Mouse (Mus musculus): ENCODE data around the gene Stag1. TPM values are rescaled to one million over a fixed set of nuclear protein-coding genes. Genes with fewer than 3 reads are reported as not detected.
"Not testable (repeated sequence)": the region's sequence is repeated elsewhere in the genome, so short reads cannot be mapped to it uniquely, and the experiment has no call there.

Gene Stag1
- total RNA-seq, 1 experiment from 2014 or later = 115 TPM

GRCm38 (mm10) chr9:100736646-100737031 lies 139.0 kb downstream of the Stag1 start:
- ATAC-seq (replicated peaks in 1 of 2; ENCODE audit: insufficient read depth in 1 of 2, low FRiP score in 2 of 2, low TSS enrichment in 1 of 2, low read depth in 1 of 2, poor library complexity in 2 of 2, severe bottlenecking in 2 of 2) = no peak

GRCm38 (mm10) chr9:100777238-100777637 lies 179.6 kb downstream of the Stag1 start:
- ATAC-seq (replicated peaks in 1 of 2; ENCODE audit: insufficient read depth in 1 of 2, low FRiP score in 2 of 2, low TSS enrichment in 1 of 2, low read depth in 1 of 2, poor library complexity in 2 of 2, severe bottlenecking in 2 of 2) = not testable (repeated sequence)

GRCm38 (mm10) chr9:100865984-100866383 lies 268.4 kb downstream of the Stag1 start:
- peak; percentile 56 to 58; a peak in 3 of 4 replicates for ATAC-seq (replicated peaks in 1 of 2; ENCODE audit: insufficient read depth in 1 of 2, low FRiP score in 2 of 2, low TSS enrichment in 1 of 2, low read depth in 1 of 2, poor library complexity in 2 of 2, severe bottlenecking in 2 of 2)

- ATAC-seq (replicated peaks in 1 of 2; ENCODE audit: insufficient read depth in 1 of 2, low FRiP score in 2 of 2, low TSS enrichment in 1 of 2, low read depth in 1 of 2, poor library complexity in 2 of 2, severe bottlenecking in 2 of 2) = no peak
These were observed 272.0 kb downstream of the Stag1 start for GRCm38 (mm10) chr9:100869635-100870034.

GRCm38 (mm10) chr9:100896111-100896510 lies 298.5 kb downstream of the Stag1 start:
- no peak for ATAC-seq (replicated peaks in 1 of 2; ENCODE audit: insufficient read depth in 1 of 2, low FRiP score in 2 of 2, low TSS enrichment in 1 of 2, low read depth in 1 of 2, poor library complexity in 2 of 2, severe bottlenecking in 2 of 2)

GRCm38 (mm10) chr9:100898042-100898441 lies 300.4 kb downstream of the Stag1 start:
- no peak for ATAC-seq (replicated peaks in 1 of 2; ENCODE audit: insufficient read depth in 1 of 2, low FRiP score in 2 of 2, low TSS enrichment in 1 of 2, low read depth in 1 of 2, poor library complexity in 2 of 2, severe bottlenecking in 2 of 2)

GRCm38 (mm10) chr9:100910352-100910751 lies 312.8 kb downstream of the Stag1 start:
- no peak for ATAC-seq (replicated peaks in 1 of 2; ENCODE audit: insufficient read depth in 1 of 2, low FRiP score in 2 of 2, low TSS enrichment in 1 of 2, low read depth in 1 of 2, poor library complexity in 2 of 2, severe bottlenecking in 2 of 2)

- ATAC-seq (replicated peaks in 1 of 2; ENCODE audit: insufficient read depth in 1 of 2, low FRiP score in 2 of 2, low TSS enrichment in 1 of 2, low read depth in 1 of 2, poor library complexity in 2 of 2, severe bottlenecking in 2 of 2) = no peak; a peak in 1 of 4 replicates
These were observed 319.5 kb downstream of the Stag1 start for GRCm38 (mm10) chr9:100917111-100917510.

GRCm38 (mm10) chr9:100926629-100927028 lies 329.0 kb downstream of the Stag1 start:
- ATAC-seq (replicated peaks in 1 of 2; ENCODE audit: insufficient read depth in 1 of 2, low FRiP score in 2 of 2, low TSS enrichment in 1 of 2, low read depth in 1 of 2, poor library complexity in 2 of 2, severe bottlenecking in 2 of 2) = no peak

GRCm38 (mm10) chr9:100942042-100942441 lies 344.4 kb downstream of the Stag1 start:
- ATAC-seq (replicated peaks in 1 of 2; ENCODE audit: insufficient read depth in 1 of 2, low FRiP score in 2 of 2, low TSS enrichment in 1 of 2, low read depth in 1 of 2, poor library complexity in 2 of 2, severe bottlenecking in 2 of 2) = no peak

GRCm38 (mm10) chr9:100944677-100945365 lies 347.2 kb downstream of the Stag1 start:
- ATAC-seq (replicated peaks in 1 of 2; ENCODE audit: insufficient read depth in 1 of 2, low FRiP score in 2 of 2, low TSS enrichment in 1 of 2, low read depth in 1 of 2, poor library complexity in 2 of 2, severe bottlenecking in 2 of 2) = no peak

GRCm38 (mm10) chr9:100951481-100951880 lies 353.9 kb downstream of the Stag1 start:
- ATAC-seq (replicated peaks in 1 of 2; ENCODE audit: insufficient read depth in 1 of 2, low FRiP score in 2 of 2, low TSS enrichment in 1 of 2, low read depth in 1 of 2, poor library complexity in 2 of 2, severe bottlenecking in 2 of 2) = peak in 1 of 2 experiments; percentile 32; a peak in 1 of 4 replicates

- ATAC-seq (replicated peaks in 1 of 2; ENCODE audit: insufficient read depth in 1 of 2, low FRiP score in 2 of 2, low TSS enrichment in 1 of 2, low read depth in 1 of 2, poor library complexity in 2 of 2, severe bottlenecking in 2 of 2) = no peak
These were observed 365.4 kb downstream of the Stag1 start for GRCm38 (mm10) chr9:100962903-100963427.

- no peak for ATAC-seq (replicated peaks in 1 of 2; ENCODE audit: insufficient read depth in 1 of 2, low FRiP score in 2 of 2, low TSS enrichment in 1 of 2, low read depth in 1 of 2, poor library complexity in 2 of 2, severe bottlenecking in 2 of 2)
These were observed 365.9 kb downstream of the Stag1 start for GRCm38 (mm10) chr9:100963428-100963912.

GRCm38 (mm10) chr9:100964106-100964505 lies 366.5 kb downstream of the Stag1 start:
- ATAC-seq (replicated peaks in 1 of 2; ENCODE audit: insufficient read depth in 1 of 2, low FRiP score in 2 of 2, low TSS enrichment in 1 of 2, low read depth in 1 of 2, poor library complexity in 2 of 2, severe bottlenecking in 2 of 2) = no peak

GRCm38 (mm10) chr9:100969461-100969860 lies 371.9 kb downstream of the Stag1 start:
- no peak for ATAC-seq (replicated peaks in 1 of 2; ENCODE audit: insufficient read depth in 1 of 2, low FRiP score in 2 of 2, low TSS enrichment in 1 of 2, low read depth in 1 of 2, poor library complexity in 2 of 2, severe bottlenecking in 2 of 2)

- ATAC-seq (replicated peaks in 1 of 2; ENCODE audit: insufficient read depth in 1 of 2, low FRiP score in 2 of 2, low TSS enrichment in 1 of 2, low read depth in 1 of 2, poor library complexity in 2 of 2, severe bottlenecking in 2 of 2) = no peak
These were observed 381.1 kb downstream of the Stag1 start for GRCm38 (mm10) chr9:100978666-100979065.

GRCm38 (mm10) chr9:100979260-100979659 lies 381.7 kb downstream of the Stag1 start:
- ATAC-seq (replicated peaks in 1 of 2; ENCODE audit: insufficient read depth in 1 of 2, low FRiP score in 2 of 2, low TSS enrichment in 1 of 2, low read depth in 1 of 2, poor library complexity in 2 of 2, severe bottlenecking in 2 of 2) = no peak

GRCm38 (mm10) chr9:100982786-100983185 lies 385.2 kb downstream of the Stag1 start:
- ATAC-seq (replicated peaks in 1 of 2; ENCODE audit: insufficient read depth in 1 of 2, low FRiP score in 2 of 2, low TSS enrichment in 1 of 2, low read depth in 1 of 2, poor library complexity in 2 of 2, severe bottlenecking in 2 of 2) = no peak

All from hematopoietic stem cell, adult 5-6 weeks (primary cell).